Mouse (Mus musculus) thymus, adult 2 months (tissue): ENCODE results near the gene Stard10. TPM values are rescaled to one million over a fixed set of nuclear protein-coding genes. Genes with fewer than 3 reads are reported as not detected.

Source experiments
- DNase-seq: peaks from one replicate; pipeline ENCODE4 v3.0.0; 2021
- H3K27ac ChIP-seq: fragments of 200-500 bp; 2 replicates; pipeline ENCODE4 v1.5.1; 2012; ENCODE audit warnings: low read length, control low read depth; ENCODE audit not compliant: control insufficient read depth, insufficient read depth
- H3K27me3 ChIP-seq: fragments of 200-500 bp; 2 replicates; pipeline ENCODE4 v1.6.1; 2012; ENCODE audit warnings: mild to moderate bottlenecking, low read length, moderate library complexity, mixed read lengths; ENCODE audit not compliant: control insufficient read depth, insufficient read depth
- H3K36me3 ChIP-seq: fragments of 200-500 bp; 2 replicates; pipeline ENCODE4 v1.6.1; 2012; ENCODE audit warnings: mild to moderate bottlenecking, low read length, moderate library complexity; ENCODE audit not compliant: control insufficient read depth, insufficient read depth
- H3K4me1 ChIP-seq: fragments of 200-500 bp; replicated peaks from 2 replicates; pipeline ENCODE4 v1.6.1; 2012; ENCODE audit warnings: low read length; ENCODE audit not compliant: control insufficient read depth, insufficient read depth
- H3K4me3 ChIP-seq: fragments of 200-500 bp; 2 replicates; pipeline ENCODE4 v1.5.1; 2012; ENCODE audit warnings: mild to moderate bottlenecking, low read length, control low read depth, moderate library complexity; ENCODE audit not compliant: control insufficient read depth, insufficient read depth
- CTCF ChIP-seq: fragments of 200-500 bp; IDR thresholded peaks from 2 replicates; pipeline ENCODE4 v1.5.1; 2012; ENCODE audit warnings: mild to moderate bottlenecking, control low read depth, low read length, moderate library complexity, borderline replicate concordance; ENCODE audit not compliant: control insufficient read depth, poor library complexity, insufficient read depth; ENCODE audit errors: extremely low read depth
- POLR2A ChIP-seq: fragments of 200-500 bp; IDR thresholded peaks from 2 replicates; pipeline ENCODE4 v1.6.1; 2012; ENCODE audit warnings: mild to moderate bottlenecking, low read length, control low read depth, moderate library complexity; ENCODE audit not compliant: control insufficient read depth, poor library complexity, insufficient read depth; ENCODE audit errors: extremely low read depth
- WGBS: fragments of 180-500 bp; shearing (Covaris S2); methylation state at CpG from one replicate; pipeline ENCODE4 v1.1.7; 2018; 5-methylcytosine and 5-hydroxymethylcytosine counted together
- polyA plus RNA-seq: library from polyadenylated mRNA; depleted of rRNA; stranded (reverse); fragments of >200 nt; gene quantifications from 2 replicates; pipeline ENCODE4 v1.2.3, GENCODE M21; 2012

The Stard10 gene
- polyA plus RNA-seq, 1 experiment: 31.4 TPM

- Histone ChIP-seq H3K4me3 (no peak overlapping the region), H3K4me1 (peaks cover 7% of the 10 kb centered on the region), H3K36me3 (no peaks in the 10 kb centered on the region), H3K27me3 (no peaks in the 10 kb centered on the region), H3K27ac (no peak overlapping the region)
- whole genome bisulfite sequencing: 97% methylated on average over 26 of the region's 26 CpGs
- TF ChIP-seq POLR2A (no peak), CTCF (no peak)
- DNase-seq: no peak
Observed at GRCm38 (mm10) chr7:101373082-101373481, 56.2 kb downstream of the Stard10 start.

DNA sequence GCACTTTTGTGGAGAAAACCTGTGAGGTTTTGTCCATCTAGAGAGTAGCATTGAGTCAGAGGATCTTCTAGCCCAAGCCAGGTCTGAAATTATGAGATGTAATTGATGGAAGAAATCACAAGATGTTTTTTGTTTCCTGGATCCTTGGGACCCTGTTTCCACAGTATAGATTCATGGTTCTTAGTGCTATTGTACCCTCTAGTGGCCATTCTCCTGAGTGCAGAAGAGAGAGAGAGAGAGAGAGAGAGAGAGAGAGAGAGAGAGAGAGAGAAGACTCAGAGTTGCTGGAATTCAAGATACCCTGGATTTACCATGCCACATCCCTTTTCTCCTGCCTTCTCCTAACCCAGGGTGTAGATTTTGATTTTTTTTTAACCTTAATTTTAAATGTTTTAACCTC lies 57.3 kb downstream of the Stard10 start:
- peak; percentile 49 for DNase-seq
- H3K27me3 ChIP-seq: no peaks in the 10 kb centered on the region
- H3K36me3 ChIP-seq: no peaks in the 10 kb centered on the region
- no peak overlapping the region for H3K4me3 ChIP-seq
- TF ChIP-seq CTCF (no peak), POLR2A (no peak)
- H3K4me1 ChIP-seq: peaks cover 17% of the 10 kb centered on the region
- no peak overlapping the region for H3K27ac ChIP-seq

- Histone ChIP-seq H3K4me1 (peaks cover 27% of the 10 kb centered on the region), H3K4me3 (no peak overlapping the region), H3K27ac (peak overlapping the region; percentile 95; the same call in 1 of the 2 replicates), H3K27me3 (no peaks in the 10 kb centered on the region), H3K36me3 (no peaks in the 10 kb centered on the region)
- no peak for DNase-seq
- no peak for TF ChIP-seq CTCF
- TF ChIP-seq POLR2A: no peak
- WGBS: 96% methylated on average over 10 of the region's 10 CpGs
Observed at GRCm38 (mm10) chr7:101376701-101377340, 59.9 kb downstream of the Stard10 start.

- Histone ChIP-seq H3K4me3 (peak overlapping the region; percentile 93), H3K27me3 (no peaks in the 10 kb centered on the region), H3K36me3 (no peaks in the 10 kb centered on the region), H3K4me1 (peaks cover 27% of the 10 kb centered on the region), H3K27ac (peak overlapping the region; percentile 95)
- peak; percentile 88 for DNase-seq
- 5% methylated on average over 7 of the region's 7 CpGs for WGBS
- TF ChIP-seq CTCF: no peak
- TF ChIP-seq POLR2A: no peak
Observed at GRCm38 (mm10) chr7:101377741-101378262, 60.9 kb downstream of the Stard10 start.

DNA sequence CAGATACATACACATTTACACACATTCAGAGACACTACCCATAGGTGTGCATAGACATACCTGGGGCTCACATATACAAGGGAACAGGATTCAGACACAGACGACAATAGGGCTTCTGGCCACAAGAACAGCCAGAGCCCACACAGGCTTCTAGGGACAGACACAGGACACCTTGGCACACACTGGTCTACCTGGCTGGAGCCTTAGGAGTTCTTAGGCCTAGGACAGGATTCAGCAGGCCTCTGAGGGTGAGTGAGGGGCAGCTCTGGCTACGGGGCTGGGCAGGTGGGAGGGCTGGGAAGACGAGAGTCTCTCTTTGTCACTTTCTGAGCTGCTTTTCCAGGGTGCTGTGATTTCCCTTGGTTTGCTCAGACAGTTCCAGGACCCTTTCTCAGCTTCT lies 61.4 kb downstream of the Stard10 start:
- peaks cover 27% of the 10 kb centered on the region for H3K4me1 ChIP-seq
- no peaks in the 10 kb centered on the region for H3K27me3 ChIP-seq
- no peaks in the 10 kb centered on the region for H3K36me3 ChIP-seq
- no peak for DNase-seq
- peak overlapping the region; percentile 93 for H3K4me3 ChIP-seq
- TF ChIP-seq POLR2A: no peak
- WGBS: 31% methylated on average over 3 of the region's 3 CpGs
- H3K27ac ChIP-seq: peak overlapping the region; percentile 72

- Histone ChIP-seq H3K36me3 (no peaks in the 10 kb centered on the region), H3K27ac (peak overlapping the region; percentile 8; the same call in 1 of the 2 replicates), H3K4me1 (peaks cover 27% of the 10 kb centered on the region), H3K4me3 (peak overlapping the region; percentile 93), H3K27me3 (no peaks in the 10 kb centered on the region)
- DNase-seq: peak; percentile 21
- TF ChIP-seq CTCF (no peak), POLR2A (no peak)
- WGBS: 54% methylated on average over 5 of the region's 5 CpGs
Observed at GRCm38 (mm10) chr7:101378796-101379465, 62.0 kb downstream of the Stard10 start.

DNA sequence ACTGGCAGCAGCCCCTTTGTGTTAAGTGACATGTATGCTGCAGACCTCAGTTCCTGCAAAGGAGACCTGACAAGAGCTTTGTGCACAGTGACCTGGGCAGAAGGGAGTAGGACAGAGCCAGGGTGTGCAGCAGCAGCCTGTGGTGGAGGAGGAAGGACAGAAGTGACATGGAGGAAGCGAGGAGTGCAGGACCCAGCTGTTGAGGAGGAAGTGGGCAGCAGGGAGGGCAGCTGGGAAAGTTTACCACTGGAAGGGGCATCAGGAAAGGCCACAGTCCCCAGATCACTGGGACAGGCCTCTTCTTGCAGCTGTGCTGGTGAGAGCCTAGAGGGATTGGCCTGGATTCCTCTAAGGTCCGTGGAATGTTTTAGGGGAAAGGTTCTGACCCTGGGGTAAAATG lies 62.8 kb downstream of the Stard10 start:
- 72% methylated on average over 2 of the region's 2 CpGs for WGBS
- no peak for DNase-seq
- H3K27me3 ChIP-seq: no peaks in the 10 kb centered on the region
- TF ChIP-seq CTCF (no peak), POLR2A (no peak)
- H3K27ac ChIP-seq: no peak overlapping the region
- H3K4me1 ChIP-seq: peaks cover 27% of the 10 kb centered on the region
- no peak overlapping the region for H3K4me3 ChIP-seq
- H3K36me3 ChIP-seq: no peaks in the 10 kb centered on the region
